Mouse (Mus musculus) hindbrain, embryonic 10.5 days (tissue): Measurements from ENCODE around the gene Uox. TPM values are rescaled to one million over a fixed set of nuclear protein-coding genes. Genes with fewer than 3 reads are reported as not detected.

Source experiments
- DNase-seq: peaks from one replicate; pipeline ENCODE4 v3.0.0-alpha.2; 2017; ENCODE audit warnings: low spot score
- H3K27ac ChIP-seq: fragments of 300-500 bp; sonication (generic); 2 replicates; pipeline ENCODE4 v1.5.1; 2016; ENCODE audit warnings: mild to moderate bottlenecking, moderate library complexity
- H3K27me3 ChIP-seq: fragments of 300-500 bp; sonication (generic); 2 replicates; pipeline ENCODE4 v1.6.1; 2016; ENCODE audit warnings: mild to moderate bottlenecking; ENCODE audit not compliant: poor library complexity, insufficient read depth, severe bottlenecking
- H3K36me3 ChIP-seq: fragments of 300-500 bp; sonication (generic); 2 replicates; pipeline ENCODE4 v1.6.1; 2016; ENCODE audit warnings: mild to moderate bottlenecking, moderate library complexity
- H3K4me1 ChIP-seq: fragments of 300-500 bp; sonication (generic); replicated peaks from 2 replicates; pipeline ENCODE4 v1.6.1; 2016; ENCODE audit warnings: mild to moderate bottlenecking
- H3K4me3 ChIP-seq: fragments of 300-500 bp; sonication (generic); 2 replicates; pipeline ENCODE4 v1.5.1; 2016; ENCODE audit warnings: mild to moderate bottlenecking, moderate library complexity
- H3K9me3 ChIP-seq: fragments of 300-500 bp; sonication (generic); 2 replicates; pipeline ENCODE4 v1.6.1; 2016; ENCODE audit warnings: mild to moderate bottlenecking, moderate library complexity
- WGBS: fragments of 180-500 bp; shearing (Covaris S2); methylation state at CpG from one replicate; pipeline ENCODE4 v1.1.7; 2016; 5-methylcytosine and 5-hydroxymethylcytosine counted together
- polyA plus RNA-seq: library from polyadenylated mRNA; unstranded; fragments of >200 nt; fragmentation: Nextera tagmentation; extraction: Ambion mirVana; gene quantifications from 2 replicates; pipeline ENCODE4 v1.2.1, GENCODE M21; 2016

The Uox gene
- polyA plus RNA-seq, 1 experiment from 2014 or later: not detected

DNA sequence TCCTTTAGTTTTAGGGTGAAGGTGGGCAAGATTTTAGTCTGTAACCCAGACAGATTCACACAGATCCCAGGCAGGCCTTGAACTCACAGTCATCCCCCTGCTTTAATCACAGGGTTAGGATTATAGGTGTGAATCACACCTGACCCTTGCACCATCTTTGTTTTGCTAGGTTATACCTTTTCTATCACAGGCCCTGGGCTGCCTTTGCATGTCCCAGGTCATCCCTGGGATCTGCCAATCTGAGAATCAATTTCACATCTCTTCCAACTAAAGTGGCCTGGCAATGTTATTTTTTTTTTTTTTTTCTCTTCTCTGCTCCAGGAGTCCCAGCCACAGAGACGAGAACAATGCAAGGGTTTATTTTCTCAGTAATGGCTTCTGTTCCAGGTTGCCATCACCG lies 21.4 kb downstream of the Uox start:
- Histone ChIP-seq H3K4me1 (no peaks in the 10 kb centered on the region), H3K9me3 (no peaks in the 10 kb centered on the region), H3K36me3 (no peaks in the 10 kb centered on the region), H3K27me3 (no peaks in the 10 kb centered on the region), H3K27ac (no peak overlapping the region), H3K4me3 (no peak overlapping the region)
- no peak for DNase-seq
- 67% methylated on average over 2 of the region's 2 CpGs for WGBS

- Histone ChIP-seq H3K4me3 (no peak overlapping the region), H3K27me3 (no peaks in the 10 kb centered on the region), H3K27ac (no peak overlapping the region), H3K4me1 (no peaks in the 10 kb centered on the region), H3K9me3 (no peaks in the 10 kb centered on the region), H3K36me3 (no peaks in the 10 kb centered on the region)
- 90% methylated on average over 6 of the region's 6 CpGs for WGBS
- no peak for DNase-seq
Measured at GRCm38 (mm10) chr3:146595440-146595839, 25.2 kb downstream of the Uox start.

GRCm38 (mm10) chr3:146596387-146596786 lies 26.2 kb downstream of the Uox start:
- no peak overlapping the region for H3K27ac ChIP-seq
- no peak for DNase-seq
- H3K27me3 ChIP-seq: no peaks in the 10 kb centered on the region
- no peak overlapping the region for H3K4me3 ChIP-seq
- no peaks in the 10 kb centered on the region for H3K4me1 ChIP-seq
- no peaks in the 10 kb centered on the region for H3K36me3 ChIP-seq
- H3K9me3 ChIP-seq: no peaks in the 10 kb centered on the region
- WGBS: 89% methylated on average over 8 of the region's 8 CpGs

GRCm38 (mm10) chr3:146596864-146597263 lies 26.6 kb downstream of the Uox start:
- no peaks in the 10 kb centered on the region for H3K9me3 ChIP-seq
- no peaks in the 10 kb centered on the region for H3K4me1 ChIP-seq
- no peaks in the 10 kb centered on the region for H3K36me3 ChIP-seq
- H3K27me3 ChIP-seq: no peaks in the 10 kb centered on the region
- 90% methylated on average over 7 of the region's 7 CpGs for WGBS
- DNase-seq: no peak
- H3K4me3 ChIP-seq: no peak overlapping the region
- H3K27ac ChIP-seq: no peak overlapping the region

DNA sequence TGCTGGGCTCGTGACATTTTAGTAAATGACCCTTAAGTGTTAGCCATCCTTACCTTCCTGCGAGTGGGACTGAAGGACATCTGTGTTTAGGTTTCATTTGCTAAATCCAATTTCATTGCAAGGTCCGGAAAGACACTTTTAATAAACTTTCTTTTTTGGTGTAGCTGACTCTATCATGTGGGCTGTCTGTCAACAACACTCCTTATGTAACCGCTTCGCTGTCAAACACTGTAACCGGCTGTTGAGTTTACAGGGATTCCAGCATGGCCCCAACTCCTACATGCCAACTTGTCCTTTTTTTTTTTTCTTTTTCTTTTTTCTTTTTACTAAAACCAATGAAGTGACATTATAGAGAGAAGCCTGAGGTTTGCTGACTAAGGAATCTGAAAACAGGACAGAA lies 28.2 kb downstream of the Uox start:
- Histone ChIP-seq H3K27ac (no peak overlapping the region), H3K9me3 (no peaks in the 10 kb centered on the region), H3K4me1 (no peaks in the 10 kb centered on the region), H3K36me3 (no peaks in the 10 kb centered on the region), H3K4me3 (no peak overlapping the region), H3K27me3 (no peaks in the 10 kb centered on the region)
- 90% methylated on average over 6 of the region's 6 CpGs for WGBS
- no peak for DNase-seq

DNA sequence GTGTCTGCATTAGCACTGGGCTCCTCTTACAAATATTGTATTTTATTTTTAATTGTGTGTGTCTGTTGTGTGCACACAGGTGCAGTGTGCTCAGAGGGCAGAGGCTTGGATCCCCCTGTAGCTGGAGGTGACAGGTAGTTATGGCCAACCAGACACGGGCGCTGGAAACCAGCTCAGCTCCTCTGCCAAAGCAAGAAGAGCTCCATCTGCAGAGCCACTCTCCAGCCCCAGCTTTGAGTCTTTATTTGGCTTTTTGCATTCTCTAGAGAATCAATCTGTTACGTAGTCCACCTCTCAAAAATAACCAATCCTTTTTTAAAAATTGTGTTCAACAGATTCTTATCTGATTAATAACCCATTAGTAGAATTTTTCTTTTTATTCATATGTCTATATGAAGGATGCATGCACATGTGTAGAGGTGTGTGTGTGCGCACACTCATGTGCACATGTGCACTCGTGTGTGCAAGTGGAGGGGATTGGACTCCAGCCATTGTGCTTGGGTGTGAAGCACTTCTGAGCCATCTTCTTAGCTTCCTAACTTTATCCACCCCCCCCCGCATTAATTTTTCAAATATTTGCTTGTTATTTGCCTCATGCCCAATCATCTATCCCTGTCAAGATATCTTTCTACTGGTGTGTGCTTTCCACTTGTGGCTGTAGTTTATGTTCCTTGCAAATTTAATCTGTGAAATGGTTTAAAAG lies 29.1 kb downstream of the Uox start:
- Histone ChIP-seq H3K27me3 (no peaks in the 10 kb centered on the region), H3K36me3 (no peaks in the 10 kb centered on the region), H3K4me3 (no peak overlapping the region), H3K27ac (no peak overlapping the region), H3K4me1 (no peaks in the 10 kb centered on the region), H3K9me3 (no peaks in the 10 kb centered on the region)
- 93% methylated on average over 6 of the region's 6 CpGs for WGBS
- DNase-seq: no peak

- WGBS: 91% methylated on average over 2 of the region's 2 CpGs
- Histone ChIP-seq H3K4me1 (no peaks in the 10 kb centered on the region), H3K4me3 (no peak overlapping the region), H3K27ac (no peak overlapping the region), H3K27me3 (no peaks in the 10 kb centered on the region), H3K36me3 (no peaks in the 10 kb centered on the region), H3K9me3 (no peaks in the 10 kb centered on the region)
- DNase-seq: no peak
Measured at GRCm38 (mm10) chr3:146601205-146601604, 31.0 kb downstream of the Uox start.

GRCm38 (mm10) chr3:146602531-146602930 lies 32.3 kb downstream of the Uox start:
- no peak overlapping the region for H3K27ac ChIP-seq
- H3K4me1 ChIP-seq: 0 out of 2 replicates have a peak, but pooled peaks cover 3% of the 10 kb centered on the region
- no peak overlapping the region for H3K4me3 ChIP-seq
- DNase-seq: no peak
- H3K9me3 ChIP-seq: no peaks in the 10 kb centered on the region
- 89% methylated on average over 3 of the region's 3 CpGs for WGBS
- no peaks in the 10 kb centered on the region for H3K36me3 ChIP-seq
- no peaks in the 10 kb centered on the region for H3K27me3 ChIP-seq

DNA sequence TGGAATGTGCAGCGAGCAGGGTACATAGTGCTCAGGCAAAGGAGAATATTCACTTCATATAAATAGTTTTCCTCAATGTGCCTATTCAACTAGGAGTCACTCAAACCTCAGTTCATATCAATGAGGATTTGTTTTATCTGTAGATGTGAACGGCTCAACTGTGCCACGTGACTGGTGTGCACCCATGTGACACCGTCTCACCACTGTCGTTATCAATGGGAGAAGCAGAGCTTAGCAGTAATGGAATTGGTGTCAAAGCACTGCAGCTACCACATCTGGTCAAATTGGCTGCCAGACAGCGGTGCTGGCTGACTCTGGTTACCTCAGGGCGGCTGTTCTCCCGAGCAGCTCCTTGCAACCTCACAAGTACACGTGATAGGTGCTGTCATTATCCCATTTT lies 34.4 kb downstream of the Uox start:
- 0 out of 2 replicates have a peak, but pooled peaks cover 4% of the 10 kb centered on the region for H3K4me1 ChIP-seq
- H3K27me3 ChIP-seq: no peaks in the 10 kb centered on the region
- no peaks in the 10 kb centered on the region for H3K36me3 ChIP-seq
- DNase-seq: no peak
- no peak overlapping the region for H3K27ac ChIP-seq
- 94% methylated on average over 9 of the region's 9 CpGs for WGBS
- H3K9me3 ChIP-seq: no peaks in the 10 kb centered on the region
- no peak overlapping the region for H3K4me3 ChIP-seq

DNA sequence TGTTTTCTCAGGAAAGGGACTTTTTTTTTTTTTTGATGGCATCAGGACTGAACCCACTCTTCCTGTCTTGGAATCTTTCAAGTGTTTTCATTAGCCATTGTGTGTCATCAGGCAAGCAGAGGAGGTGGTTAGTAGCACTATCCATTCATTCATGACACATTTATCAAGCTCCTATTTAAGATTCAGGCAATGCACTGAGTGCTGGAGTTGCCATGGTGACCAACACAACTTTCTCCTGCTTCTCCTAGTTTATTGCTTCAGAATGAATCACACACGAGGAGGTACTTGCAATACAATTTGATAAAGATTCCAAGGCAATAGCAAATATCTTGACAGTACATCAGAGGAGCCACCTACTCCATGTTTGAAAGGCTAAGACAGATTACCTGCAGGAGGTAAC lies 37.1 kb downstream of the Uox start:
- Histone ChIP-seq H3K36me3 (no peaks in the 10 kb centered on the region), H3K9me3 (no peaks in the 10 kb centered on the region), H3K27me3 (no peaks in the 10 kb centered on the region), H3K4me1 (0 out of 2 replicates have a peak, but pooled peaks cover 4% of the 10 kb centered on the region), H3K4me3 (no peak overlapping the region), H3K27ac (no peak overlapping the region)
- DNase-seq: no peak
- 37% methylated on average over 1 of the region's 1 CpGs for WGBS

DNA sequence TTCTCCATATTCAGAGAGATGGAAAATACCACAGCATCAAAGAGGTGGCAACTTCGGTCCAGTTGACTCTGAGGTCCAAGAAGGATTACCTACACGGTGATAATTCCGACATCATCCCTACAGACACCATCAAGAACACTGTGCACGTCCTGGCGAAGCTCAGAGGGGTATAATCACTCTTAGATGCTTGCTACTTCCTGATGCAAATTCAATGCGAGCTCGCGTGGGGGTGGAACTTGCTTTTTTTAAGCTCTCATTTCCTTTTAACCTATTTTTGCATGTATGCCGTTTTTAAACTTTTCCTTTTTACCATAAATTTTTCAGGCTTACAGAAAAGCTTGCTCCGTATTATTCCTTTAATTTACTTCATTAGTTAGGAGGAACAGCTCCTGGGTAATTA lies 40.1 kb downstream of the Uox start:
- no peaks in the 10 kb centered on the region for H3K27me3 ChIP-seq
- no peaks in the 10 kb centered on the region for H3K36me3 ChIP-seq
- WGBS: 88% methylated on average over 10 of the region's 10 CpGs
- no peak for DNase-seq
- no peak overlapping the region for H3K4me3 ChIP-seq
- H3K9me3 ChIP-seq: no peaks in the 10 kb centered on the region
- H3K27ac ChIP-seq: no peak overlapping the region
- 0 out of 2 replicates have a peak, but pooled peaks cover 4% of the 10 kb centered on the region for H3K4me1 ChIP-seq

DNA sequence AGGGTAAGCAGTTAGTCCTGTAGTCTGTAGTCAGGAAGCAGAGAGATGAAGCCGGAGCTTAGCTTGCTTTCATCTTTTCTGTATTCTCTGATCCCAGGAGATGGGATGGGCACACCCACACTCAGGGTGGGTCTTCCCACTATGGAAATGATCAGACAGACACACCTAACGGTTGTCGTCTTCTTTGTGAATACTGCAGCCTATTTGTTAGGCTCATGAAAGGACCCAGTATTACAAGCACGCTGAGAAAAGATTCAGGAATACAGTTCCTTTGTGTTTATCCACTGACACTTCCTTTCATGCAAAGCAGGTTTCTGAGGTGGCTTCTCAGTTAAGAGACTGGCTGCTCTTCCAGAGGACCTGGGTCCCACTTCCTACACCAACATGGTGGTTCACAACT lies 41.0 kb downstream of the Uox start:
- WGBS: 82% methylated on average over 4 of the region's 4 CpGs
- Histone ChIP-seq H3K27ac (no peak overlapping the region), H3K9me3 (no peaks in the 10 kb centered on the region), H3K27me3 (no peaks in the 10 kb centered on the region), H3K36me3 (no peaks in the 10 kb centered on the region), H3K4me3 (no peak overlapping the region), H3K4me1 (0 out of 2 replicates have a peak, but pooled peaks cover 4% of the 10 kb centered on the region)
- no peak for DNase-seq

DNA sequence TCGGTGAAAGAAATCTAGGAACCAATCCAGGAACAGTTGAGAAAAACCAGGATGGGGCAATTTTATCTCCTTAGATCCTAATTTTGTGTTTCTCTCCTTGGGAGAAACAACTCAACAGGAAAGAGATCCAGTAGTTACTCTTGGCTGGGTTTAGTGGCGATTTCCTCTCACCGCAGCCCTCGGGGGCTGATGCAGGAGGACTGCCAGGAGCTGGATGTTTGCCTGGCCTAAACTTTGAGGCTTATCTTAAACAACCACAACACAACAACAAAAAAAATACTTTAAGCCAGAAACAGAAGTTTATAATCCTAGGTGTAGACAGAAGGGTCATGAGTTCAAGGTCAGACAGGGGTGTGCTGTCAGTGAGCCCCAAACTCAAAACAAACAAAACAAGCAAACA lies 41.6 kb downstream of the Uox start:
- no peaks in the 10 kb centered on the region for H3K27me3 ChIP-seq
- no peaks in the 10 kb centered on the region for H3K36me3 ChIP-seq
- no peak overlapping the region for H3K27ac ChIP-seq
- no peaks in the 10 kb centered on the region for H3K9me3 ChIP-seq
- no peak overlapping the region for H3K4me3 ChIP-seq
- 0 out of 2 replicates have a peak, but pooled peaks cover 4% of the 10 kb centered on the region for H3K4me1 ChIP-seq
- DNase-seq: no peak
- 87% methylated on average over 4 of the region's 4 CpGs for WGBS

- no peaks in the 10 kb centered on the region for H3K9me3 ChIP-seq
- WGBS: 88% methylated on average over 4 of the region's 4 CpGs
Measured at GRCm38 (mm10) chr3:146615496-146615895, 45.3 kb downstream of the Uox start, which contains the start of gene Dnase2b. TSS of gene Dnase2b (minus strand) at chr3:146615596.

More at GRCm38 (mm10) chr3:146615496-146615895, 45.3 kb downstream of the Uox start, which contains the start of gene Dnase2b:
- Histone ChIP-seq H3K4me3 (no peak within 1 kb of the TSS), H3K4me1 (no peaks in the 10 kb centered on the region), H3K27ac (no peak within 1 kb of the TSS), H3K36me3 (no peaks in the 10 kb centered on the region), H3K27me3 (no peaks in the 10 kb centered on the region)
- no peak for DNase-seq
